Mouse (Mus musculus): Measurements from ENCODE around the gene Bmp5. TPM values are rescaled to one million over a fixed set of nuclear protein-coding genes. Genes with fewer than 3 reads are reported as not detected.

Bmp5 gene
- 1.6 and 2.0 TPM in 2 replicates for polyA plus RNA-seq (2015; fragmentation: Nextera tagmentation; extraction: Ambion mirVana)

- Histone ChIP-seq H3K27ac (replicated peaks) (no peak within 1 kb of the TSS), H3K4me3 (no peak within 1 kb of the TSS), H3K9me3 (no peaks in the 10 kb centered on the region), H3K9ac (replicated peaks) (no peak within 1 kb of the TSS), H3K4me1 (no peaks in the 10 kb centered on the region), H3K36me3 (no peaks in the 10 kb centered on the region), H3K4me2 (replicated peaks) (no peak within 1 kb of the TSS), H3K27me3 (no peaks in the 10 kb centered on the region)
- no peak for ATAC-seq (replicated peaks)
- 24% methylated on average over 7 of the region's 7 CpGs for WGBS
Measured at GRCm38 (mm10) chr9:75775129-75775845, at the start of gene Bmp5. Bmp5 (plus strand) TSS chr9:75775364.

GRCm38 (mm10) chr9:75760075-75760474 is 15.1 kb upstream of the Bmp5 start:
- Histone ChIP-seq H3K4me1 (no peaks in the 10 kb centered on the region), H3K27ac (replicated peaks) (no peak overlapping the region), H3K4me2 (replicated peaks) (0 out of 2 replicates have a peak overlapping the region, but pooled peaks have one; percentile 11), H3K27me3 (no peaks in the 10 kb centered on the region), H3K4me3 (no peak overlapping the region), H3K9ac (replicated peaks) (no peak overlapping the region), H3K36me3 (no peaks in the 10 kb centered on the region), H3K9me3 (no peaks in the 10 kb centered on the region)
- ATAC-seq (replicated peaks) = no peak
- WGBS = 28% methylated on average over 5 of the region's 5 CpGs

GRCm38 (mm10) chr9:75761567-75761966 is 13.6 kb upstream of the Bmp5 start:
- H3K36me3 ChIP-seq = no peaks in the 10 kb centered on the region
- 90% methylated on average over 2 of the region's 2 CpGs for WGBS
- ATAC-seq (replicated peaks) = no peak

GRCm38 (mm10) chr9:75762487-75762886 is 12.7 kb upstream of the Bmp5 start:
- Histone ChIP-seq H3K9ac (replicated peaks) (no peak overlapping the region), H3K4me1 (0 out of 2 replicates have a peak, but pooled peaks cover 3% of the 10 kb centered on the region), H3K4me2 (replicated peaks) (no peak overlapping the region), H3K27me3 (no peaks in the 10 kb centered on the region), H3K4me3 (no peak overlapping the region), H3K9me3 (no peaks in the 10 kb centered on the region), H3K36me3 (no peaks in the 10 kb centered on the region), H3K27ac (replicated peaks) (no peak overlapping the region)
- 34% methylated on average over 5 of the region's 5 CpGs for WGBS
- ATAC-seq (replicated peaks) = no peak

More at GRCm38 (mm10) chr9:75761567-75761966, 13.6 kb upstream of the Bmp5 start:
- H3K4me2 ChIP-seq (replicated peaks) = no peak overlapping the region
- H3K27me3 ChIP-seq = no peaks in the 10 kb centered on the region
- no peak overlapping the region for H3K9ac ChIP-seq (replicated peaks)
- 0 out of 2 replicates have a peak, but pooled peaks cover 1% of the 10 kb centered on the region for H3K4me1 ChIP-seq
- no peak overlapping the region for H3K4me3 ChIP-seq
- H3K9me3 ChIP-seq = no peaks in the 10 kb centered on the region
- H3K27ac ChIP-seq (replicated peaks) = no peak overlapping the region

- no peak overlapping the region for H3K4me3 ChIP-seq
- no peaks in the 10 kb centered on the region for H3K27me3 ChIP-seq
- H3K27ac ChIP-seq (replicated peaks) = no peak overlapping the region
- 89% methylated on average over 7 of the region's 7 CpGs for WGBS
- ATAC-seq (replicated peaks) = no peak
- no peaks in the 10 kb centered on the region for H3K9me3 ChIP-seq
- no peaks in the 10 kb centered on the region for H3K36me3 ChIP-seq
- 0 out of 2 replicates have a peak, but pooled peaks cover 3% of the 10 kb centered on the region for H3K4me1 ChIP-seq
- no peak overlapping the region for H3K9ac ChIP-seq (replicated peaks)
- H3K4me2 ChIP-seq (replicated peaks) = no peak overlapping the region
Measured at GRCm38 (mm10) chr9:75764792-75765191, 10.4 kb upstream of the Bmp5 start.

- no peaks in the 10 kb centered on the region for H3K36me3 ChIP-seq
- 0 out of 2 replicates have a peak, but pooled peaks cover 3% of the 10 kb centered on the region for H3K4me1 ChIP-seq
- no peak overlapping the region for H3K4me2 ChIP-seq (replicated peaks)
- no peak overlapping the region for H3K27ac ChIP-seq (replicated peaks)
- peak; percentile 64 for ATAC-seq (replicated peaks)
- H3K9ac ChIP-seq (replicated peaks) = no peak overlapping the region
- WGBS = 67% methylated on average over 5 of the region's 5 CpGs
- H3K4me3 ChIP-seq = no peak overlapping the region
- H3K9me3 ChIP-seq = no peaks in the 10 kb centered on the region
- H3K27me3 ChIP-seq = no peaks in the 10 kb centered on the region
Measured at GRCm38 (mm10) chr9:75766521-75766920, 8.6 kb upstream of the Bmp5 start.

GRCm38 (mm10) chr9:75769042-75769441 is 6.1 kb upstream of the Bmp5 start:
- H3K4me1 ChIP-seq = 0 out of 2 replicates have a peak, but pooled peaks cover 3% of the 10 kb centered on the region
- no peak for ATAC-seq (replicated peaks)
- no peaks in the 10 kb centered on the region for H3K36me3 ChIP-seq
- H3K4me2 ChIP-seq (replicated peaks) = no peak overlapping the region
- H3K9ac ChIP-seq (replicated peaks) = no peak overlapping the region
- no peaks in the 10 kb centered on the region for H3K9me3 ChIP-seq
- H3K27me3 ChIP-seq = no peaks in the 10 kb centered on the region
- no peak overlapping the region for H3K27ac ChIP-seq (replicated peaks)
- no peak overlapping the region for H3K4me3 ChIP-seq
- 83% methylated on average over 3 of the region's 3 CpGs for WGBS

GRCm38 (mm10) chr9:75776153-75776552 is 989 bp downstream of the Bmp5 start:
- 38% methylated on average over 7 of the region's 7 CpGs for WGBS
- no peak overlapping the region for H3K4me2 ChIP-seq (replicated peaks)

GRCm38 (mm10) chr9:75778762-75779346 is 3.7 kb downstream of the Bmp5 start:
- WGBS = 58% methylated on average over 9 of the region's 9 CpGs
- Histone ChIP-seq H3K9ac (replicated peaks) (no peak overlapping the region), H3K4me3 (no peak overlapping the region), H3K4me1 (no peaks in the 10 kb centered on the region), H3K36me3 (no peaks in the 10 kb centered on the region), H3K9me3 (no peaks in the 10 kb centered on the region), H3K27ac (replicated peaks) (no peak overlapping the region), H3K4me2 (replicated peaks) (no peak overlapping the region), H3K27me3 (no peaks in the 10 kb centered on the region)
- ATAC-seq (replicated peaks) = no peak

More at GRCm38 (mm10) chr9:75776153-75776552, 989 bp downstream of the Bmp5 start:
- H3K4me3 ChIP-seq = no peak overlapping the region
- ATAC-seq (replicated peaks) = no peak
- no peaks in the 10 kb centered on the region for H3K4me1 ChIP-seq
- no peaks in the 10 kb centered on the region for H3K27me3 ChIP-seq
- no peak overlapping the region for H3K9ac ChIP-seq (replicated peaks)
- no peaks in the 10 kb centered on the region for H3K36me3 ChIP-seq
- H3K27ac ChIP-seq (replicated peaks) = no peak overlapping the region
- H3K9me3 ChIP-seq = no peaks in the 10 kb centered on the region

- H3K9ac ChIP-seq (replicated peaks) = no peak overlapping the region
- H3K4me1 ChIP-seq = no peaks in the 10 kb centered on the region
- H3K4me3 ChIP-seq = no peak overlapping the region
- 11% methylated on average over 5 of the region's 5 CpGs for WGBS
- H3K27ac ChIP-seq (replicated peaks) = no peak overlapping the region
- no peaks in the 10 kb centered on the region for H3K36me3 ChIP-seq
- H3K4me2 ChIP-seq (replicated peaks) = no peak overlapping the region
- H3K27me3 ChIP-seq = no peaks in the 10 kb centered on the region
- ATAC-seq (replicated peaks) = no peak
- H3K9me3 ChIP-seq = no peaks in the 10 kb centered on the region
Measured at GRCm38 (mm10) chr9:75780558-75781276, 5.6 kb downstream of the Bmp5 start.

GRCm38 (mm10) chr9:75781600-75781999 is 6.4 kb downstream of the Bmp5 start:
- ATAC-seq (replicated peaks) = no peak
- no peaks in the 10 kb centered on the region for H3K9me3 ChIP-seq
- no peak overlapping the region for H3K9ac ChIP-seq (replicated peaks)
- H3K4me3 ChIP-seq = no peak overlapping the region
- no peaks in the 10 kb centered on the region for H3K4me1 ChIP-seq
- WGBS = 29% methylated on average over 5 of the region's 5 CpGs
- H3K27ac ChIP-seq (replicated peaks) = no peak overlapping the region
- H3K4me2 ChIP-seq (replicated peaks) = no peak overlapping the region
- no peaks in the 10 kb centered on the region for H3K27me3 ChIP-seq
- no peaks in the 10 kb centered on the region for H3K36me3 ChIP-seq

- H3K4me3 ChIP-seq = no peak overlapping the region
- no peak overlapping the region for H3K27ac ChIP-seq (replicated peaks)
- H3K4me1 ChIP-seq = no peaks in the 10 kb centered on the region
- no peaks in the 10 kb centered on the region for H3K36me3 ChIP-seq
- no peak for ATAC-seq (replicated peaks)
- H3K4me2 ChIP-seq (replicated peaks) = no peak overlapping the region
- no peak overlapping the region for H3K9ac ChIP-seq (replicated peaks)
- no peaks in the 10 kb centered on the region for H3K9me3 ChIP-seq
- 89% methylated on average over 2 of the region's 2 CpGs for WGBS
- no peaks in the 10 kb centered on the region for H3K27me3 ChIP-seq
Measured at GRCm38 (mm10) chr9:75783573-75783972, 8.4 kb downstream of the Bmp5 start.

Measured in forebrain, embryonic 15.5 days (tissue).